Mouse (Mus musculus): ENCODE results near the gene Fgfr2. TPM values are rescaled to one million over a fixed set of nuclear protein-coding genes. Genes with fewer than 3 reads are reported as not detected.
A peak's percentile ranks its signal among the peaks of the same experiment; 100 is the strongest.

The Fgfr2 gene
- total and polyA plus RNA-seq, 2 experiments from 2014 or later, result 12.1 to 32.6 TPM

- Histone ChIP-seq H3K9ac (replicated peaks; ENCODE audit: low read length, poor library complexity, severe bottlenecking) (no peak overlapping the region), H3K27me3 (ENCODE audit: insufficient read depth, low read length) (no peaks in the 10 kb centered on the region), H3K36me3 (ENCODE audit: insufficient read depth, low read length) (no peaks in the 10 kb centered on the region), H3K4me2 (ENCODE audit: low read depth, low read length, poor library complexity, severe bottlenecking) (no peak overlapping the region), H3K4me3 (ENCODE audit: low read depth, low read length) (no peak overlapping the region), H3K27ac (ENCODE audit: low read depth, low read length) (no peak overlapping the region), H3K4me1 (ENCODE audit: insufficient read depth, low read length) (peaks cover 3% of the 10 kb centered on the region; the same call in 1 of the 2 replicates), H3K9me3 (ENCODE audit: low read length) (no peaks in the 10 kb centered on the region)
- 90% methylated on average over 6 of the region's 6 CpGs for WGBS
- TF ChIP-seq CTCF (IDR thresholded peaks at IDR 0.05), result no peak
- ATAC-seq (ENCODE audit: low FRiP score) (no peak), DNase-seq (ENCODE audit: low spot score) (no peak)
Measured at GRCm38 (mm10) chr7:132738844-132739243, 384.3 kb downstream of the Fgfr2 start.

DNA sequence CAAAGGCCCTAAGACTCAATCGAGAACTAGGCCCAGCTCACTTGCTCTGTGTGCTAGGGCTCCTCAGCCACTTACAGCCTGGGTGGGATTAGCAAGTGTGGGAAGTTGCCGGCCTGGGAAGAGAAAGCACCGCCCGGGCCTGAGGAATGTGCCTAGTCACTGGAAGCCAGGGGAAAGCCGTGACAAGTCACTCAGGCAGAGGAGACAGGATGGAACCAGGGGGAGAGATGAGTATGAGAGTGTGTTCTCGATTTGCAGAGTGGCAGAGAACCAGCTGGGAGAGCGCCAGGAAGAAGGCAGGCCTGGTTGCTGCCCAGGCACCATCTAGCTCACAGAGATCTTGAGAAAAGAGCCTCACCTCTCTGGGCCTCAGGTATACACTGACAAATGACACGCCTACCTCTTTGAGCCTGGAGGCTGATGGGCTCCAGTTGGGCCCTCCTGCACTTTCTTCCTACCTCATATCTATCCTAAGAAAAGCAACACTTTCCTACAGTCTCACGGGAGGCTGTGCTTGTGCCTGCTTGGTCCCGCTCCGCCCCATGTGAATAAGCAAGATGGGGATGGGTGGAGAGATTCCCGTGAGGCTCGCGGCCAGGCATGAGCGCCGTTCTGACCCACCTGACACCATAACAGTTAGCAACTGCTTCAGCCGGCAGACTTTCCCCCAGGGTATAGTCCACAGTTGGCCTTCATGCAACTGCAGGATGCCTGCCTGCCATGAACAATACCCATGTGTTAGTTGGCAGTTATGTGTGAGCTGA lies 386.9 kb downstream of the Fgfr2 start:
- H3K27ac ChIP-seq (ENCODE audit: low read depth, low read length), result no peak overlapping the region; the same call in 1 of the 2 replicates
- H3K9me3 ChIP-seq (ENCODE audit: low read length), result no peaks in the 10 kb centered on the region
- WGBS, result 60% methylated on average over 17 of the region's 17 CpGs
- no peaks in the 10 kb centered on the region for H3K27me3 ChIP-seq (ENCODE audit: insufficient read depth, low read length)
- H3K36me3 ChIP-seq (ENCODE audit: insufficient read depth, low read length), result no peaks in the 10 kb centered on the region
- H3K4me2 ChIP-seq (ENCODE audit: low read depth, low read length, poor library complexity, severe bottlenecking), result no peak overlapping the region
- H3K4me3 ChIP-seq (ENCODE audit: low read depth, low read length), result no peak overlapping the region
- H3K9ac ChIP-seq (replicated peaks; ENCODE audit: low read length, poor library complexity, severe bottlenecking), result no peak overlapping the region
- H3K4me1 ChIP-seq (ENCODE audit: insufficient read depth, low read length), result peaks cover 14% of the 10 kb centered on the region
- no peak for TF ChIP-seq CTCF (IDR thresholded peaks at IDR 0.05)
- ATAC-seq (ENCODE audit: low FRiP score), result no peak; the same call in 1 of the 2 replicates
- peak; percentile 43 for DNase-seq (ENCODE audit: low spot score)

DNA sequence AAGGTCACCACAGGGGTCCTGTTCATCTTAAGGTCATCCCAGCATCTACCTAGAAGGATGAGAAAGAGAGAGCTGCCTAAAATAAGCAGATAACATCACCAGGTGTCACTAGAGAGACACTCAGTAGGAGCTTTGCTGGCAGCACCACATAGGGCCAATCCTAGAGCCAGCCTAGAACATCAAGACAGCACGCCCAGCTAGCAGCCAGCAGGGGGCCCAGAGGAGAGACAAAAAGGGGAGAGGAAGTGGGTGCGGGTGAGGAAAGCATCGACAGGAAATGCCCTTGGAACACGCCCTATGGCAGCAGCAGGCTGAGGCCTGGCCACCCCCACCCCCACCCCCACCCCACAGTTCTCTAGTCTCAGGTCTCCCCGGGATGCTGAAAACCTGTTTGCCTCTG lies 388.0 kb downstream of the Fgfr2 start:
- Histone ChIP-seq H3K4me3 (ENCODE audit: low read depth, low read length) (no peak overlapping the region), H3K27ac (ENCODE audit: low read depth, low read length) (no peak overlapping the region), H3K36me3 (ENCODE audit: insufficient read depth, low read length) (no peaks in the 10 kb centered on the region), H3K9ac (replicated peaks; ENCODE audit: low read length, poor library complexity, severe bottlenecking) (no peak overlapping the region), H3K27me3 (ENCODE audit: insufficient read depth, low read length) (no peaks in the 10 kb centered on the region), H3K9me3 (ENCODE audit: low read length) (no peaks in the 10 kb centered on the region), H3K4me1 (ENCODE audit: insufficient read depth, low read length) (peaks cover 14% of the 10 kb centered on the region), H3K4me2 (ENCODE audit: low read depth, low read length, poor library complexity, severe bottlenecking) (no peak overlapping the region)
- ATAC-seq (ENCODE audit: low FRiP score) (no peak), DNase-seq (ENCODE audit: low spot score) (no peak)
- WGBS, result 63% methylated on average over 5 of the region's 5 CpGs
- peak; percentile 40 for TF ChIP-seq CTCF (IDR thresholded peaks at IDR 0.05)

DNA sequence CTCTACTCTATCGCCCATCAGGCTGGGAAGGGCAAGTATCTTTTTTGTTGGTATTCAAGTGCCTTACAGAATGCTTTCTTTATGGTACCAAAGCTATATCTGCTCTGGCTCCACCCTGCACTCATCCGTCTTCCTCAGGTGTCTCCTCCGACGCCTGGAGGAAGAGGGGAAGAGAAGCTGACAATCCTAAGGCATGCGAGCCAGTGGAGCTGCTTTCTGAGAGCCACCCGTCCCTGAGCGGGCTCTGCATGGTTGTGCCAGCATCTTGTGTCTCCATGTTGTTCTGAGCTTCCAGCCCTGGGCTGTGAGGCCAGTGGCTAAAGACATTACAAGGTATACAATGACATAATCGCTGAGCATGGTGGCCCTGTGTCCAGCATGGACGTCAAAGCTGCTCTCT lies 388.9 kb downstream of the Fgfr2 start:
- DNase-seq (ENCODE audit: low spot score) (no peak), ATAC-seq (ENCODE audit: low FRiP score) (no peak)
- Histone ChIP-seq H3K4me2 (ENCODE audit: low read depth, low read length, poor library complexity, severe bottlenecking) (no peak overlapping the region), H3K27ac (ENCODE audit: low read depth, low read length) (peak overlapping the region; percentile 51; the same call in 1 of the 2 replicates), H3K9me3 (ENCODE audit: low read length) (no peaks in the 10 kb centered on the region), H3K4me1 (ENCODE audit: insufficient read depth, low read length) (peaks cover 14% of the 10 kb centered on the region), H3K4me3 (ENCODE audit: low read depth, low read length) (no peak overlapping the region), H3K27me3 (ENCODE audit: insufficient read depth, low read length) (no peaks in the 10 kb centered on the region), H3K9ac (replicated peaks; ENCODE audit: low read length, poor library complexity, severe bottlenecking) (no peak overlapping the region), H3K36me3 (ENCODE audit: insufficient read depth, low read length) (no peaks in the 10 kb centered on the region)
- TF ChIP-seq CTCF (IDR thresholded peaks at IDR 0.05), result no peak
- 90% methylated on average over 9 of the region's 9 CpGs for WGBS

DNA sequence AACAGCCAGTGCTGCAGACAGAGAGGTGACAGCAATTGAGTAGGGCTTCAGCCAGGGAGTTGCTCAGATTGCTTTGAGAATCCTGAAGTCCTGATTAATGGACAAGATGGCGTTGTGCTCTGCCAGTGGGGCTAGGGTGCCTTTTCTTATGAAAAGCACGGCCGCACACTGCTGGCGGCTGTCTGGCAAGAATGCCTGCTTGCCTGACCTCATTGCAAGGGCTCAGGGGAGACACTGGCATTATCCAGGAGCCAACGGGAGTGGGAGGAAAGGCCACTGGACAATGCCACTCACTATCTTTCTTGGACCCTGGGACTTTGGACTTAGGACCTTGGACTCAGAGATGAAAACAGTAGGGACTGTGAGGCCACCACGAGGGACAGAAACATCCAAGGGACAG lies 389.6 kb downstream of the Fgfr2 start:
- DNase-seq (ENCODE audit: low spot score), result peak; percentile 51
- Histone ChIP-seq H3K27ac (ENCODE audit: low read depth, low read length) (peak overlapping the region; percentile 51), H3K9ac (replicated peaks; ENCODE audit: low read length, poor library complexity, severe bottlenecking) (no peak overlapping the region), H3K9me3 (ENCODE audit: low read length) (no peaks in the 10 kb centered on the region), H3K4me1 (ENCODE audit: insufficient read depth, low read length) (peaks cover 14% of the 10 kb centered on the region), H3K36me3 (ENCODE audit: insufficient read depth, low read length) (no peaks in the 10 kb centered on the region), H3K27me3 (ENCODE audit: insufficient read depth, low read length) (no peaks in the 10 kb centered on the region), H3K4me2 (ENCODE audit: low read depth, low read length, poor library complexity, severe bottlenecking) (no peak overlapping the region), H3K4me3 (ENCODE audit: low read depth, low read length) (no peak overlapping the region)
- ATAC-seq (ENCODE audit: low FRiP score), result no peak
- WGBS, result 37% methylated on average over 6 of the region's 6 CpGs
- TF ChIP-seq CTCF (IDR thresholded peaks at IDR 0.05), result no peak

DNA sequence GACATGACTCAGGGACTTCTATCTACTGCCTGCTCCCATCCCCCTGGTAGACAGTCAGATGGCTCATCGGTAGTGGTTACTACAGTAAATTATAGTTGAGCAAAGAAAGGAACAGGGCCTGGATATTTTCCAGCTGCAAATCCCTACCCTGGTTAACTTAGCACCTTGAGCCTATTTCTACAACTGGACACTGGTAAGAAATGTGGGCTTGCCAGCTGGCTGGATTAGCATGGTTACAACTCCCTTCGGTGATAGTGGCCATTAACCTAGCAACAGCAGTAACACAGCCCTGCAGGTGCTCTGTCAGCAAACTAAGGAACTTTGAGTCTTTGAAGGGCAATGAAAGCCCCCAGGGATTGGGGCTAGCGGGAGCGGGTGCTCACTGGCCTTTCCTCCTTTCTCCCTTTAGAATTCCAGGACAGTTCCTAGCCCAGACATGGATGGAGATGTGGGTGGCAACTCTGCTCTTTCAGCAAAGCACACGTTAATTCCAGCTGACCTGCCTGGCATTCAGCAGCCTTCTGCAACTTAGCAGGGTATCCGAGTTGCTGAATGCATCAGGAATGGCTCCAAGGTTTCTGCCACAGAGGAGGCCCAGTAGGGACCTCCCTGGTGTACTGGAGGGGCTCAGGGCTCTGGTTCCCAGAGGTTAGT lies 390.9 kb downstream of the Fgfr2 start:
- ATAC-seq (ENCODE audit: low FRiP score) (no peak), DNase-seq (ENCODE audit: low spot score) (peak; percentile 64)
- peaks cover 14% of the 10 kb centered on the region for H3K4me1 ChIP-seq (ENCODE audit: insufficient read depth, low read length)
- no peak for TF ChIP-seq CTCF (IDR thresholded peaks at IDR 0.05)
- H3K27me3 ChIP-seq (ENCODE audit: insufficient read depth, low read length), result no peaks in the 10 kb centered on the region
- H3K9me3 ChIP-seq (ENCODE audit: low read length), result no peaks in the 10 kb centered on the region
- H3K9ac ChIP-seq (replicated peaks; ENCODE audit: low read length, poor library complexity, severe bottlenecking), result no peak overlapping the region
- H3K27ac ChIP-seq (ENCODE audit: low read depth, low read length), result 0 out of 2 replicates have a peak overlapping the region, but pooled peaks have one; percentile 47
- WGBS, result 53% methylated on average over 6 of the region's 6 CpGs
- no peak overlapping the region for H3K4me2 ChIP-seq (ENCODE audit: low read depth, low read length, poor library complexity, severe bottlenecking)
- no peaks in the 10 kb centered on the region for H3K36me3 ChIP-seq (ENCODE audit: insufficient read depth, low read length)
- no peak overlapping the region for H3K4me3 ChIP-seq (ENCODE audit: low read depth, low read length)

Measured in midbrain, postnatal 0 days (tissue).